Mouse (Mus musculus) R1 (cell line): ENCODE measurements around the gene Pard3.
A peak's percentile ranks its signal among the peaks of the same experiment; 100 is the strongest.

Experiments
- DNase-seq: peaks from one replicate; pipeline ENCODE4 v3.0.0-alpha.2; 2018; ENCODE audit warnings: low read depth, low spot score

Gene Pard3

GRCm38 (mm10) chr8:127543676-127544075, 480.0 kb downstream of the Pard3 start:
- no peak for DNase-seq

GRCm38 (mm10) chr8:127546161-127546560, 482.5 kb downstream of the Pard3 start:
- DNase-seq = no peak

GRCm38 (mm10) chr8:127550928-127551327, 487.2 kb downstream of the Pard3 start:
- DNase-seq = no peak

- peak; percentile 57 for DNase-seq
These were observed 488.5 kb downstream of the Pard3 start for GRCm38 (mm10) chr8:127552161-127552595.

GRCm38 (mm10) chr8:127552836-127553235, 489.1 kb downstream of the Pard3 start:
- DNase-seq = no peak

GRCm38 (mm10) chr8:127553582-127553981, 489.9 kb downstream of the Pard3 start:
- no peak for DNase-seq

GRCm38 (mm10) chr8:127555795-127556194, 492.1 kb downstream of the Pard3 start:
- DNase-seq = no peak

- no peak for DNase-seq
These were observed 493.3 kb downstream of the Pard3 start for GRCm38 (mm10) chr8:127556964-127557363.

GRCm38 (mm10) chr8:127557566-127557965, 493.9 kb downstream of the Pard3 start:
- no peak for DNase-seq

GRCm38 (mm10) chr8:127563634-127564033, 499.9 kb downstream of the Pard3 start:
- no peak for DNase-seq

- DNase-seq = peak; percentile 76
These were observed 500.7 kb downstream of the Pard3 start for GRCm38 (mm10) chr8:127564426-127564825.

- no peak for DNase-seq
These were observed 505.5 kb downstream of the Pard3 start for GRCm38 (mm10) chr8:127569212-127569611.

- no peak for DNase-seq
These were observed 506.8 kb downstream of the Pard3 start for GRCm38 (mm10) chr8:127570527-127570926.

GRCm38 (mm10) chr8:127572493-127572892, 508.8 kb downstream of the Pard3 start:
- no peak for DNase-seq

GRCm38 (mm10) chr8:127576657-127577056, 513.0 kb downstream of the Pard3 start:
- DNase-seq = no peak

- DNase-seq = no peak
These were observed 514.0 kb downstream of the Pard3 start for GRCm38 (mm10) chr8:127577656-127578055.

- DNase-seq = peak; percentile 87
These were observed 515.7 kb downstream of the Pard3 start for GRCm38 (mm10) chr8:127579436-127579835.

- no peak for DNase-seq
These were observed 519.7 kb downstream of the Pard3 start for GRCm38 (mm10) chr8:127583429-127583828.

GRCm38 (mm10) chr8:127585618-127586017, 521.9 kb downstream of the Pard3 start:
- DNase-seq = no peak

GRCm38 (mm10) chr8:127586681-127587080, 523.0 kb downstream of the Pard3 start:
- no peak for DNase-seq

- peak; percentile 57 for DNase-seq
These were observed 524.6 kb downstream of the Pard3 start for GRCm38 (mm10) chr8:127588313-127588712.

GRCm38 (mm10) chr8:127589291-127589690, 525.6 kb downstream of the Pard3 start:
- DNase-seq = peak; percentile 74

GRCm38 (mm10) chr8:127590674-127591186, 527.0 kb downstream of the Pard3 start:
- no peak for DNase-seq
